Mouse (Mus musculus): ENCODE data around the gene Spc25. TPM values are rescaled to one million over a fixed set of nuclear protein-coding genes. Genes with fewer than 3 reads are reported as not detected.

Gene Spc25
- polyA plus RNA-seq, 1 experiment from 2014 or later, result 131 TPM

DNA sequence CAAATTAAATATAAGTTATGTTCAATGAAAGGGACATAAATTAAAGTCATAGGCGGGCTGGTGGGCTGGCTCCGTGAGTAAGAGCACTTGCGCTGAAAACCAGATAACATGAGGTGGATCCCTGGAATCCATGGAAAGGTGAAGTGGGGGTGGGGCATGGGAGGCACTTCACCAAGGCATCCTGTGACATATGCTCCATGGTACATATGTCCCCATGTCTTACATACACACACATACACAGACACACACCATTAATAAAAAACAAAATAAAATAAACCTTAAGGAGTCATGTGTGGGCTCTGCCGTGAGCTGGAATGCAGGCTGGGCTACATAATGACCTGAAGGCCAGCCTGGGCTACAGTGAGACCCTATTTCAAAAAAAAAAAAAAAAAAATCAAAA, 26.3 kb downstream of the Spc25 start:
- H3K9ac ChIP-seq, result no peak overlapping the region
- WGBS (ENCODE audit: insufficient replicate concordance), result 84% methylated on average over 4 of the region's 4 CpGs
- no peak for ATAC-seq (ENCODE audit: insufficient read depth)
- no peaks in the 10 kb centered on the region for H3K4me1 ChIP-seq (replicated peaks)
- no peak overlapping the region for H3K4me2 ChIP-seq
- H3K36me3 ChIP-seq (replicated peaks), result peaks cover 7% of the 10 kb centered on the region
- no peak overlapping the region for H3K4me3 ChIP-seq (replicated peaks)
- no peak overlapping the region for H3K27ac ChIP-seq (replicated peaks)
- H3K27me3 ChIP-seq, result no peaks in the 10 kb centered on the region
- no peaks in the 10 kb centered on the region for H3K9me3 ChIP-seq (replicated peaks)

DNA sequence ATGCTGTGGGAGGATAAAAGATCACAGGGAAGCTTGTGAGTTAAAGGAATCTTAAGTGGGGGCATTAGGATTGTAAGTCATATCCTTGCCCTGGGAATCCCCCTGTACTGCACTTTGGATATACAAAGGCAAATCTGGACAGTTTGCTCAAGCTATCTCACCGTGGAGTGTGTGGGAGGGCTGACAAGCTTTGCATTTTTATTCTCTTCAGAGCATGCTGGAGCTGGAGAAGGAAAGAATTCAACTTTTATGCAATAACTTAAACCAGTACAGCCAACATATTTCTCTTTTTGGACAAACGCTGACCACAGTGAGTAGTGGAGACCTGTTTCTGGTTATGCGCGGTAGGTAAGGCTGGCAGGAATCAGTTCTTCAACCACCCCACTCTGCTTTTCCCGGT, 30.7 kb downstream of the Spc25 start:
- no peaks in the 10 kb centered on the region for H3K4me1 ChIP-seq (replicated peaks)

DNA sequence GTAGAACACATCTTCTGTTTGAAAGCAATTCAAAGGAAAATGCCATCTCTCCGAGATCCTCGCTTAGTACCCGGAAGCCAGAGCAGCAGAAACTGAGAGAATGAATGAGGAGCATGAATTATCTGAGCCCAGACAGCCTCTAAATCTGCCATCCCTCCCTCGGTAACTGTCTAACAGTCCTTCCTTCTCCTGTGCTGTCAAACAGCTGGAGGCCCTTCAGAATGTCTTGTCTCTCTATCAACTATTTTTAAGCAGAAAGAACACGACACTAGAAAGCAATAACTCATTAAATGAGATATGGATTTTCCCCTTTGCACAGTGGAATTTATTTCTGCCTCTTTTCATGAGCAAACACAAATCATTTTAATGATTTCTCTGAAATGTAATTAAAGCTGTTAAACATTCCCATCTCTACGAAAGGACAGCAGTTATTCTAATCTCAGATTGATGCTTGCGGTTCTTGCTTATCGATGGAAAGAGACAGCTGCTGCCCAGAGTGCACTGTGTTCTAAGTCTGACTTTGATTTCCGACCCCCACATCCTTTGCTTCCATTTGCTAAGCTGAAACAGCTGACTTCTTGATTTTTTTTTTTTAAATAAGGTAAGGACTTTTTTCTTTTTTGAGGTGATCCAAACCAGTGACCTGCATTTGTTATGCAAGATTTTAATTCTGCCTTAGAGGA, 35.5 kb downstream of the Spc25 start:
- H3K4me1 ChIP-seq (replicated peaks), result no peaks in the 10 kb centered on the region
- H3K4me3 ChIP-seq (replicated peaks), result no peak overlapping the region
- H3K27ac ChIP-seq (replicated peaks), result no peak overlapping the region
- no peaks in the 10 kb centered on the region for H3K27me3 ChIP-seq
- H3K9me3 ChIP-seq (replicated peaks), result no peaks in the 10 kb centered on the region
- no peak overlapping the region for H3K4me2 ChIP-seq
- 58% methylated on average over 9 of the region's 9 CpGs for WGBS (ENCODE audit: insufficient replicate concordance)
- no peak overlapping the region for H3K9ac ChIP-seq
- H3K36me3 ChIP-seq (replicated peaks), result no peaks in the 10 kb centered on the region
- ATAC-seq (ENCODE audit: insufficient read depth), result no peak

More for the DNA sequence above, 30.7 kb downstream of the Spc25 start:
- Histone ChIP-seq H3K36me3 (replicated peaks) (no peaks in the 10 kb centered on the region; the same call in 1 of the 2 replicates), H3K27me3 (no peaks in the 10 kb centered on the region), H3K9ac (no peak overlapping the region), H3K27ac (replicated peaks) (no peak overlapping the region), H3K4me3 (replicated peaks) (no peak overlapping the region), H3K9me3 (replicated peaks) (no peaks in the 10 kb centered on the region), H3K4me2 (no peak overlapping the region)
- ATAC-seq (ENCODE audit: insufficient read depth), result no peak
- 80% methylated on average over 5 of the region's 5 CpGs for WGBS (ENCODE audit: insufficient replicate concordance)

DNA sequence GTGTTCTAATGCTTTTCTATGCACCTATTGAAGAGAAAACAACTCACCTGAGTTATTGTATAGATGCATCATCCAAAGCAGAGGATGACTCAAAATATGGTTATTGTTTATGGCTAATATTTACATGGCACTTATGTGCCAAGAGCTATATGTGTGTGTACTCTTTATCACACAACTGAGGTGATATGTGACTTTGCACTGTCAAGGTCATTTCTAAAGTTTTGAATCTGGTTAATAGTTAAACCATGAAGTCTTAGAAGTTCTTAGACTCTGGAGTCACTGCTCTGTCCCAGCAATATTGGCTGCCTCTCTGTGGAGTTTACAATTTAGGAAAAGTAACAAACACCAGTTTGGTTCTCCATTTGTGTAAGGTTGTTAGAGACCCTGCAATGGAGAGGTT, 47.1 kb downstream of the Spc25 start:
- Histone ChIP-seq H3K36me3 (replicated peaks) (no peaks in the 10 kb centered on the region), H3K4me3 (replicated peaks) (no peak overlapping the region), H3K4me1 (replicated peaks) (no peaks in the 10 kb centered on the region), H3K4me2 (no peak overlapping the region), H3K27ac (replicated peaks) (no peak overlapping the region), H3K27me3 (no peaks in the 10 kb centered on the region), H3K9me3 (replicated peaks) (no peaks in the 10 kb centered on the region), H3K9ac (no peak overlapping the region)
- ATAC-seq (ENCODE audit: insufficient read depth), result no peak

DNA sequence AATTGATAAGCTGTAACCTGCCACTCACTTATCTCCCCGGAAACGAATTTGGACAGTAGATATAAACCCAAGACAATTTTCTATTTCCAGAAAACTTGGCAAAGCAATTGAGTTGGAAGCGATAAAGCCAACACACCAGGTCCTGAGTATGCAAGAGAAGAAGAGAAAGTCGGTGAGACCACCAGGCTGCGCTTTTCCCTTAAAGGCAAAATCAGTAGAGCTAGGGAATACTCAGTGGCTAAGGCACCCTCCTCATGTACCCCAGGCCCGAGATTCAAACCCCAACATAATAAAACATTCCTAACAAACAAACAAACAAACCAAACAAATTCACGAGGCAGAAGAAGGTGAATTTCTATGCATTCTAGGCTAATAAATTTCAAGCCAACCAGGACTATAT, 49.7 kb downstream of the Spc25 start:
- Histone ChIP-seq H3K9me3 (replicated peaks) (no peaks in the 10 kb centered on the region), H3K9ac (no peak overlapping the region), H3K4me2 (no peak overlapping the region), H3K4me3 (replicated peaks) (no peak overlapping the region), H3K27ac (replicated peaks) (no peak overlapping the region), H3K27me3 (no peaks in the 10 kb centered on the region), H3K36me3 (replicated peaks) (no peaks in the 10 kb centered on the region), H3K4me1 (replicated peaks) (no peaks in the 10 kb centered on the region)
- ATAC-seq (ENCODE audit: insufficient read depth), result no peak
- WGBS (ENCODE audit: insufficient replicate concordance), result 49% methylated on average over 7 of the region's 7 CpGs

DNA sequence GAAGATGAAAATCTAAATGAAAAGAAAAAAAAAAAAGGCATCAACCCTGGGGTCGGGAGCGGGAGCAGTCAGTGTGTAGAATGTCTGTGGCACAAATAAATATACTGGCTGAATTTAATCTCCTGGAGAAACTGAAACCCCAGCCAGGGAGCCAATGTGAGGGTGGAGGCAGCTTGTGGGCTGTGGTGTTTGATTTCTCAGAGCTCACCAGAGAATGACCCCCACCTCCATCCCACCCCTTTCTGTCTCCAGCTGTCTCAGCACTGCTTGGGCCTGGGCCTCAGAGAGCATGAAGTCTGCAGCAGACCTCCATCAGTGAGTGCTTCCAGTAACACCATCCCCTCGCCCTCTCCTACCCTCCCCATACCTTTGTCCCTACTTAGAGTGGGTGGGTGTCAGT, 50.1 kb downstream of the Spc25 start:
- Histone ChIP-seq H3K36me3 (replicated peaks) (no peaks in the 10 kb centered on the region), H3K27ac (replicated peaks) (no peak overlapping the region), H3K9me3 (replicated peaks) (no peaks in the 10 kb centered on the region), H3K4me1 (replicated peaks) (no peaks in the 10 kb centered on the region), H3K4me2 (no peak overlapping the region), H3K27me3 (no peaks in the 10 kb centered on the region), H3K9ac (no peak overlapping the region), H3K4me3 (replicated peaks) (no peak overlapping the region)
- 58% methylated on average over 3 of the region's 3 CpGs for WGBS (ENCODE audit: insufficient replicate concordance)
- no peak for ATAC-seq (ENCODE audit: insufficient read depth)

DNA sequence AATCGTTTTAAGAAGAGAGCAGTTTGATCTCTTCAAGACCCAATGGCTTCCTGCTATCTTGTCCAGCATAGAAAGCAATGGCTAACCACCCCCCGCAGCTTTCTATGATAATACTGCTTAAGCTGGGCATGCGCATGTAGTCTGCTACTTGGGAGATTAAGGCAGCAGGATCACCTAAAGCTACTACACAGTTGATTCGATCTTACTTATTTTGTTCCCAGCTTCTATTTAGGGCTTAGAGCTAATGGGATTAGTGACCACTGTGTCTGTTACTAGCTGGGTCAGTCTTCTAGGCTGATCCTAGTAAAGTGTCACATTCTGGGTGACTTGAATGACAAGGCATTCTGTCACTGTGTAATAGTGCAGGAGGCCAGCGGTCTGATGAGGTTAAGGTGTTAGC, 55.2 kb downstream of the Spc25 start:
- no peak overlapping the region for H3K4me2 ChIP-seq
- H3K4me1 ChIP-seq (replicated peaks), result no peaks in the 10 kb centered on the region
- 63% methylated on average over 5 of the region's 5 CpGs for WGBS (ENCODE audit: insufficient replicate concordance)
- ATAC-seq (ENCODE audit: insufficient read depth), result no peak
- H3K9ac ChIP-seq, result no peak overlapping the region
- no peak overlapping the region for H3K4me3 ChIP-seq (replicated peaks)
- no peaks in the 10 kb centered on the region for H3K9me3 ChIP-seq (replicated peaks)
- H3K36me3 ChIP-seq (replicated peaks), result no peaks in the 10 kb centered on the region
- H3K27me3 ChIP-seq, result no peaks in the 10 kb centered on the region
- no peak overlapping the region for H3K27ac ChIP-seq (replicated peaks)

DNA sequence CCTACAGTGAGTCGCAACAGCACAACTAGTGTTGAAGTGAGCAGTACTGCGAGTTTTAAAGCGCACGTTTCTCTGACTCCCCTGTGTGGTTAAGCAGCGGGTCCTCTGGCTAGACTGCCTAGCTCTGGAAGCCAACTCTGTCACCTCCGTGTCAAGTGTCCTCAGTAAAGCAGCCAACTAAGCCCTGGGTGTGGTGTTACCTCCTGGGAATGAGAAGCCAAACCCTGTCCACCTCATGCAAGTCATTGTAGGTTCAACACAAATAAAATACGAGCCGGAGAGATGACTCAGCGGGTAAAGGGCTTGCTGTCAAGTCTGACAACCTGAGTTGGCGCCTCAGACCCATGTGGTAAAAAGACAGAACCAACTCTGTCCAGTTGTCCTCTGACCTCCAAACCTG, 56.8 kb downstream of the Spc25 start:
- no peak for ATAC-seq (ENCODE audit: insufficient read depth)
- 62% methylated on average over 10 of the region's 10 CpGs for WGBS (ENCODE audit: insufficient replicate concordance)
- no peak overlapping the region for H3K27ac ChIP-seq (replicated peaks)
- no peaks in the 10 kb centered on the region for H3K4me1 ChIP-seq (replicated peaks)
- no peak overlapping the region for H3K4me2 ChIP-seq
- no peaks in the 10 kb centered on the region for H3K9me3 ChIP-seq (replicated peaks)
- no peak overlapping the region for H3K4me3 ChIP-seq (replicated peaks)
- no peaks in the 10 kb centered on the region for H3K36me3 ChIP-seq (replicated peaks)
- no peaks in the 10 kb centered on the region for H3K27me3 ChIP-seq
- no peak overlapping the region for H3K9ac ChIP-seq

DNA sequence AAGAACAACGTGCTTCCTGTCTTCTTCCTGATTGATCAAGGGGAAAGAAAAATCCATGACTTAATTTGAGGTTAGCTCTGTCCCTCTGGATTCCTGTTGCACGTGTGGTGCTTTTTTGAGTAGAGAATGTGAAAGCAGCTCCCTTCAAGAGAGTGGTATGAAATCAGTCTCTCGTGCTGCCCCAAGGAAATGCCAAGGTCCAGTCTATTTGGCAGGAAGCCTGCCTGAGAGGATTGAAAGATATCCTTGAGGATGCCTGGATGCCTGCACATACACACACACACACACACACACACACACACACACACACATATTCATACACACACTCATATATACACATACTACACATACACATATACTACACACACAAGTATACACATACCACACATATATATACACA, 57.3 kb downstream of the Spc25 start:
- Histone ChIP-seq H3K36me3 (replicated peaks) (no peaks in the 10 kb centered on the region), H3K9ac (no peak overlapping the region), H3K27me3 (no peaks in the 10 kb centered on the region), H3K4me2 (no peak overlapping the region), H3K4me3 (replicated peaks) (no peak overlapping the region), H3K9me3 (replicated peaks) (no peaks in the 10 kb centered on the region), H3K4me1 (replicated peaks) (no peaks in the 10 kb centered on the region), H3K27ac (replicated peaks) (no peak overlapping the region)
- 42% methylated on average over 3 of the region's 3 CpGs for WGBS (ENCODE audit: insufficient replicate concordance)
- ATAC-seq (ENCODE audit: insufficient read depth), result no peak

Other genes starting within 250 kb of the Spc25 start
- 7.3 and 7.4 TPM in 2 replicates for gene Nostrin, start 70.4 kb downstream of the Spc25 start, polyA plus RNA-seq (2015; fragmentation: Nextera tagmentation; extraction: Ambion mirVana)
- not detected in 2 replicates for gene G6pc2, start 4.9 kb upstream of the Spc25 start, polyA plus RNA-seq (2015; fragmentation: Nextera tagmentation; extraction: Ambion mirVana)
- gene Abcb11, start 136.4 kb upstream of the Spc25 start, polyA plus RNA-seq (2015; fragmentation: Nextera tagmentation; extraction: Ambion mirVana), result 12.5 and 14.0 TPM in 2 replicates
- 0.23 and 0.24 TPM in 2 replicates for gene Dhrs9, start 174.3 kb upstream of the Spc25 start, polyA plus RNA-seq (2015; fragmentation: Nextera tagmentation; extraction: Ambion mirVana)